Mouse (Mus musculus) gonadal fat pad, adult 2 months (tissue): ENCODE data around the gene H2al1m. TPM values are rescaled to one million over a fixed set of nuclear protein-coding genes. Genes with fewer than 3 reads are reported as not detected.
"Not testable (repeated sequence)": the region's sequence is repeated elsewhere in the genome, so short reads cannot be mapped to it uniquely, and the experiment has no call there.

Source experiments
- DNase-seq: peaks from one replicate; pipeline ENCODE4 v3.0.0-alpha.2; 2012; ENCODE audit warnings: low read depth
- polyA plus RNA-seq: library from polyadenylated mRNA; depleted of rRNA; stranded (reverse); fragments of >200 nt; gene quantifications from 2 replicates; pipeline ENCODE4 v1.2.3, GENCODE M21; 2012; rRNA removed

H2al1m gene
- 0.65 and 1.0 TPM in 2 replicates for polyA plus RNA-seq

DNA sequence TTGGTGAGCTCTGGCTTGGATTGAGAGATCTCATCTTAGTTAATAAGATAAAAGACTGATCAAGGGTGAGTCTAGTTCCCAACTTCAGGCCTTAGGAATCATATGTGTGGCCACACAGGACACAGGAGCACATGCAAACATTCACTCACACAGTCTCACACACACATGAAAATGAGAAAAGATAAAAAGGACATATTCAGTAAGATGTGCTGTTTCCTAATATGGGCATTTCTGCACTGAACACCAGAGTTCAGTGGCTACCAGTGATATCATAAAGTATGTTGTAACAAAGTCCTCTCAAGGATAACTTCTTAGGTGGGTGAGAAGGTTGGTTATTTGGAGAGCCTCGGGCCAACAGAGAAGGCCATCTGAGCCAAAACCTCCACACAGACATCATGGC, at the start of gene H2al1m:
H2al1m (plus strand) TSS at position 301 of the 400 bp plus-strand sequence.
- DNase-seq, result not testable (repeated sequence)

DNA sequence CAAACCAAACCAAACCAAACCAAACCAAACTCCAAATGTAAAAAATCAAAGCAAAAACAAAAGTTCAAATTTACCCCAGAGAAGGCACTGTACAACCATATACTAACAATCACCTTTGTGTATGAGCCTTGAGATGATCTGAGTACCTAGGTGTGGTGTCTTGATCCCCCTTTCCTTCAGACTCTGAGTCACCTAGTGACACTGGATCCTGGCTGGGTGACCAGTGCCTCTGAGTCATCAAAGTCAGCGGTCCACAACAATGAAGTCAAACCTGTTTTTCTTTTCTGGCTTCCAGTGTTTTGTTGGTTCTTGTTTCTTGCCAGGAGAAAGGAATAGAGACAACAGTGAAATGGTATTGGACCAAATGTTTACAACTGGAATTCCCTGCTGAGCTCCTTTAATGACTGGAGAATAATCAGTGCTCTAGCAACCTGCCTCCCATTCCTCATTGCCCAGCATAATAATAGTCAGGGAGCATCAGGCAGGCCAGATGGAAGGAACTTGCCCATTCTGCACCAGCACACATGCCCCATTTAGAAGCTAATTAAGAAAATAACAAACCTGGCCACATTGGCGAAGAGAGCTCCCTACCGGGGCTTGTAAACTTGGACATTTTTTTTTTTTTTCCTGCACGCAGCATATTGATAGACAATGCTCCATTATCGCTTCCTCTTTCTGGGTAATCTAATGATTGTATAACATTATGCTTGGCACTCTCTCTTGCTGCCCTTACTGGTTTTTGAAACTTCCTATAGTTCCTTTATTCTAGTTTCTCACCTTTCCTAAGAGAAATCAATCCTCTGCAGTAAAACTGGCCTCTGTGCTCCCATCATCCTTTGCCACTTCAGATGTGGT, 42.6 kb upstream of the H2al1m start:
- no peak for DNase-seq

DNA sequence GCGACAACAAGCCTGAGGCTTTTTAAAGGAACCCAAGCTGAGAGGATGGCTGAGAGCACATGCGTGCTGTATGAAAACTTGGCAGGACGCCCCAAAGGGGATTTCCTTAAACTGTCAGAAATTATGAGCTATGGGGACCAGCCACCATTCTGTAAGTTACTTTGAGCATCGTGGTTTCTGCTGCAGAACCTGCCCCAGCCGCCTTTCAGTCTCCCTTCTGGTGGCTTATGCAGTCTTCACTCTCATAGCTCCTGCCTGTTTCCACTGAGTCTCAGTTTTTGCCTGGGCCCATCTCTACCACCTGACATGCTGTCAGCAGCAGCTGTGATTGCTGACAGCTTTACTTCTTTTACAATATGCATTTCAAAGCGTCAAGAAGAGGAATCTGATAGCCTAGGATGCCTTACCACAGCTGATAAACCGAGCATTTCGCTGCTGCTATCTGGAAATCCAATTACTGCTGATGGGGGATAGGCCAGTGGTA, 40.1 kb upstream of the H2al1m start:
- DNase-seq, result no peak

DNA sequence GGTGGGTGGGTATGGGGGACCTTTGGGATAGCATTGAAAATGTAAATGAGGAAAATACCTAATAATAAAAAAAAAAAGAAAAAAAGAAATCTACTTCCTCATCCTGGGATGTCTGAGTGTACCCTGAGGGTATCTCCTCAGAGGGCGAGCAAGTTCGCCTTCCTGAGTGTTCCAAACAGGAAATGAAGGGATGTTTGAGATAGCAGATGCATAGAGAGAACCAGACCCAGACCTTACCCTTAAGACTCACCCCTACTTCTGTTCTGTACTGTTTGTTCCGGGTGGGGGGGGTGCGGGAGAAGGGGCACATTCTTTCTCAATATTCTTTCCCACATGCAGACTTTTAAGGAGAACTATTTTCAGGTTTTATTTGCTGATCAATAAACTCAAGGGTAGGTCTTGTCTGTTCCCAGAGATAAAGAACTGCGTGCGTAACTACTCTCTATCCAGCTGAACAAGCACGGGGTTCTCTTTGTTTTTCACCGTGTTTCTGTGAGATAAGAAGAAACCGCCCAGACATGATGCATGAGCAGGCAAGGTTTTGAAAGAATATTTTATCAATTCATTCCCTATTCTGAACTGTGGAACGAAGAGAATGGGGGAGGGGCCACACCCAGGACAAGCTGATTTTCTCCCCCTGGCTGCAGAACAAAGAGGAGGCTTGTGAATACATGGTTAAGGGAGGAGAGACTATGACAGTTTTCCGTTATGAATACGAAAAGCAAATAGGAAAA, 38.8 kb upstream of the H2al1m start:
- no peak for DNase-seq

DNA sequence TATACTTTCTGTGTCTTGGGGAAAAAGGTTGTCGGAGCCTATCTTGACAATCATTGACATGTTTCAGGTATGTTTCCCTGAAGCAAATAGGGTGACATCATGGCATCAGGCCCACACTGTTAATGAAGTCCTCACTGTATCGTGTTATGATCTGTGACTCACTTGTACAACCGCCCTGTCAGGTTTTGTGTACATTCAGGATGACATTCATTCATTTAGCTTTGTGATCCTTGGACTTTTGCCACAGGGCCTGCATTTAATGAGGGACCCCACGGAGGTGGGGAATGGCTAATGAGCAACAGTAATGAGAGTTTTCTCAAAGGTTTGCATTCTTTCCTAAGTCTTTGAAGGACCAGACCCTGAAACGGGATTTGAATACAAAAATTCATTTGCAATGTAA, 34.7 kb upstream of the H2al1m start:
- DNase-seq, result no peak

DNA sequence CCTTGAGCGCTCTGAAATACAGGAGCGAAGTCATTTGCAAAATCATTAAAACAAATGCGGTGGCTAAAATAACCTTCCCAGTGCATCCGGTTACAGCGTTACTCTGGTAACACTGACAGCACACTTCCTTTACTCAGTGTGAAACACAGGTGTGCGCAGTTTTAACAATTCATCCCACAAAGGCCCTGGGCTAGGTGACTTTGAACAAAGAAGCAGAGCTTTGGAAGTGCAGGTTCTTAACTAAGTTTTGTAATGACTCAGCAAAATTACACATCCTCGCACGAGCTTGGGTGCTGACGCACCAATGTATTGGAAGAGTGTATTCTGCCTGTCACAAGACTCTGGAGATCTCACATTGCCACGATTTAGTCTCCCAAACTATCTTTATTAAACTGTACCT, 29.6 kb upstream of the H2al1m start:
- DNase-seq, result no peak

DNA sequence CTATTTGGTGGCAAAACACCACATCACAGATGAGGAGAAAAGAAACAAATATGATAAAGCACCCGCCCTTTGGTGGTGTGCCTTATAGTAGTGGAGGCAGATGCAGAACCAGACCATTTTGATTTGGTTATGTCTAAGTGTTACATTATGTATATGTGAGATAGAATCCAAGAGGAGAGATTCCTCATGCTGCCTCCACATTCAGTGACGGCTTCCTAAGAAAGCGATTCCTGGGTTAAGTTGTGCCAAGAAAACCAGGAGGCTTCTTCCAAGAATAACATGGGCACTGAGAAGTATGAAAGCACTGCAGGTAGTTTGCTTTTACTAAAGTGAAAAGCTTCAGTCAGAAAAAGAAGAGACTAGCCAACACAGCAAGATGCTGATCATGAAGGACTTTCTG, 28.7 kb upstream of the H2al1m start:
- DNase-seq, result no peak

DNA sequence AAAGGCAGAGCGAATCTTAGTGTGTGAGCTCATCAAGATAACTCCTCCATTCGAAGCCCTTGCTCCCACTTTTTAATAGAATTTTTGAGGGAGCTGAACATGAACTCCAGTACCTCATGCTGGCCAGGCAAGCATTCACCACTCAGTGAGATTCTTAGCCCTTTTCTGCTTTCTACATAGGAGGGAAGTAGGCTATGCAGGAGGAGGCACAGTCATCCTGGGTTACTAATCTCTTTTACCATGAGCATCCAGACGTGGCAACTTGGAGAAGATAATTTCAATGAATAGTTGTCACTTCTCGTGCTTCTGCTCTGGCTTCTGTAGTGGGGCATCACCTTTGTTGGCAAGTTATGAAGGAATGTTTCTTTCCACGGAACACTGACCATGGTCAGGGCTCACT, 26.8 kb upstream of the H2al1m start, which contains the start of gene Gm14862:
Gm14862 (minus strand) TSS at position 134 of the 400 bp plus-strand sequence.
- no peak for DNase-seq

DNA sequence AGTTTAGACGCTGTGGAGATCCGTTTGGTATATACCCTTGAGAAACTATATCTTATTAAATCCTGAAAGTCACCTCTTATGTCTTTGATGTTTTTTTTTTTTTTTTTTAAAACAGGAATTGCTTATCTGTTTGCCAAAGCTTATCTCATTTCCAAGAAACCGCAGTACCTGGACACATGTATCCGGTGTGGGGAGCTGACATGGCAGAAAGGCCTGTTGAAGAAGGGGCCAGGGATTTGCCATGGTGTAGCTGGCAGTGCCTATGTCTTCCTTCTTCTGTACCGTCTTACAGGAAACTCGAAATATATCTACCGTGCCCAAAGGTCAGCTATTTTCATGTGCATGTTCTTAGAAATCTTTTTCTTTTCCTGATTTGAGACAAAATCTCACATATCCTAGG, 25.7 kb upstream of the H2al1m start:
- DNase-seq, result no peak

DNA sequence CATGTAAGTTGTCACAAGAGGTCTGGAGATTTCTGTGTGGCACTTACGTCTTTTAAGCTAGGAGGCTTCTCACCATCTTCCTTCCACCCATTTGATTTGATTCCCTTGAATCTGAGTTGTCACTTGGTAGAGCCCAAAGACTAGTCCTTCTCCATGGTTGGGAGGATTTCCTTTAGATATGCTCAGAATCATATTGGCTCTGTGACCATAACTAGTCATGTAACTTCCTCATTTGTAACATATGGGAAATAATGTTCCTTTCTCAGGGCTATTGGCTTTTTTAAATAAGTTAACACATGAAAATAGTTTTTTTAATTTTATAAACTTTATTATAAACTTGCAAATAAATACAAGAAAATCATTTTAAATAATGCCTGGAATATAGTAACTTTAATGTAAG, 24.3 kb upstream of the H2al1m start:
- no peak for DNase-seq

DNA sequence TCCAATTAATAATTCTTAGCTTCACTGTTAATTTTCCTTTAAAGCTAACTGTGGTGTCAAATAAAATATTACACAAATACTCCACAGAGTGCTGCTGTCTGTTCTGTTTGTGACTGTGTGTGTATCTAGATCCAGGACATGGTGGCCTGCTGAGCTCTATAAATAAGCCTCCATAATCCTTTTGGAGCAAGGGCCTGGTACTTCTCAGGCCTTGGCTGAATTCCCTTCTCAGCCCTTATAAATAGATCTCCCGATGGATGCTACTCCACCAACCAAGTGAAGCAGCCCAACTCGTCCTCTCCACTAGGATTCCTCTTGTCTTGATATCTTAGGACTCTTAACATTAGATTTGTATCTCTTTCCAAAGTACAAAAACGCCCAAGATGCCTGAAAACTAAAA, 12.5 kb upstream of the H2al1m start:
- DNase-seq, result no peak

DNA sequence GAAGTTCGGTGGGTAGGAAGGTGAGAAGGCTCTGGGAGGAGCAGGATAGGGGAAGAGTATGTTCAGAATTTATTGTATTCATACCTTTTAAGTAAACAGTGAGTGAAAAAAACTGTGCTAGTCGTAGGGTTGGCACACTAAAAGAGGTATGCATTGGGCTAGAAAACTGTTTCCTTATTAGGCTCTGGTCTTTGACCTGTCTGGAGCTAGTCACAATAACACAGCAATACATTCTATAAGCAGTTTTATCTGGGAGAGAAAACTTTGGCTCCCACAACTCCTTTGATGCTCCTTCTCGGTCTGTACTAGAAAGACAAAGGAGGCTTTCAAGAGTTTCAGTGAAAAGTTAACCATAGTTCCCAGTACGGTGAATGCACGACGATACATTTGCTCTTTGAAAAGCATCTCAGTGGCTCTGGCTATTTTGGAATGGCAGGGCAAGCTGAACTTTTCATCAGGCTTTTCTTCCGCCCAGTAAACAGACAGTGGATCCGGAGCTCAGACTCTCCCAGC, 11.6 kb upstream of the H2al1m start:
- DNase-seq, result no peak

DNA sequence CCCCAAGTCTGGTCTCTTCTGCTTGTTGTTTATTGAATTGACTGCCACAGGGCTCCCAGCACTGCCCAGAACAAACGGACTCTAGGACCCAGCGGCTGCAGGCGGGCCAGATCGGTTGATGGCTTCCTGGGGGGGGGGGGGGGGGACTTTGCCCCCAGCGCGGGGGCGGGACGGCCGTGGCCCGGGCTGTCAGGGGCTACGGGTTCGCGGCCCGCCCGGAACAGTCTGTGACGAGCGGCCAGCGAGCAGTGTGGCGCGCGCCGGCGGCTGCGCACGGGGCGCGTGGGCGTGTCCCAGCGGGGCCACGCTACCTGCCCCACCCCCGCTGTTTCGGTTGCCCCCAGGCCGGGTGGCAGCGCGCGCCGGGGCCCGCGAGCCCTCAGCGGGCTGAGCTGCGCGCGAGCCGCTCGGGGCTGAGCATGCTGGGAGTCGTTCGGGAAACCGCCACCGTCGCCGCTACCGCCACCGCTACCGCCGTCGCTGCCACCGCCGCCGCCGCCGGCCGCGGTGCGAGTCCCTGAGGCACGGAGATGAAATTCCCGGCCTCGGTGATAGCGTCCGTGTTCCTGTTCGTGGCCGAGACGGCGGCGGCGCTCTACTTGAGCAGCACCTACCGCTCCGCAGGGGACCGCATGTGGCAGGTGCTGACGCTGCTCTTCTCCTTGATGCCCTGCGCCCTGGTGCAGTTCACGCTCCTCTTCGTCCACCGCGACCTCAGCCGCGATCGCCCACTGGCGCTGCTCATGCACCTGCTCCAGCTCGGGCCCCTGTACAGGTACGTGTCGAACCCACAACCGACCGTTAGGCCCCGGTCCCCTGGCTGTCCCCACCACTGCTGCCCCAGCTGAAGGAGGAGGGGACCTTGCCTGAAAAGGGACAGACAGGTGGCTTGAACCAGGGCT, 10.9 kb upstream of the H2al1m start, which contains the start of gene Xk:
Xk (plus strand) TSS at position 297 of the 902 bp plus-strand sequence.
- DNase-seq, result no peak

DNA sequence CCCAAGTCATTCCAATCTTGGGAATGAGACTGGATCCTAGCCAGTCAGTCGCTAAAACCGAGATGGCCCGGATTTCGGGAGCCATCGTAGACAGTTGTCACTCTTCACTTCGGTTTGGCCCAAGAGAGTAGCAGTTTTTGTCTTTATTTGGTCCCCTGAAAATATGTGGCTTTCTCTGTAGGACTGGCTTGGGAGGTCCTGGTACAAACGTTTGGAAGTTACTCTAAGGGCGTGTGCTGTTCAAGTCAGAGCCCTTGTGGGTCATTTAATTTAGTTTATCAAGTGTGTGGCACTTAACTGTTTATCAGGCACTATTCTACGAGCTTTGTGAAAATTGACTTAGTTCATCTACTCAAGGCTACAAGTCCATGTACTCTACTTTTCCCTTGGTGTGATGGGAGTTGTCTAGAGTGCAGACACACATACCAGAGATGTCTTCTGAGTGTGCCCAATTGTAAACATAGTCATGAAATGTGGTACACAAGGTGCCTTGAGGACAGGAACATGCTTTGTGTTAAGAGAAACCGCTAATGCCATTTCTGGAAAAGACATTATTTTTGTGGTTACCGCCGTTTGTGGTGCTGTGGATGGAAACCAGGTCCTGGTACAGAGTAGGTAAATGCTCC, 10.1 kb upstream of the H2al1m start:
- no peak for DNase-seq

DNA sequence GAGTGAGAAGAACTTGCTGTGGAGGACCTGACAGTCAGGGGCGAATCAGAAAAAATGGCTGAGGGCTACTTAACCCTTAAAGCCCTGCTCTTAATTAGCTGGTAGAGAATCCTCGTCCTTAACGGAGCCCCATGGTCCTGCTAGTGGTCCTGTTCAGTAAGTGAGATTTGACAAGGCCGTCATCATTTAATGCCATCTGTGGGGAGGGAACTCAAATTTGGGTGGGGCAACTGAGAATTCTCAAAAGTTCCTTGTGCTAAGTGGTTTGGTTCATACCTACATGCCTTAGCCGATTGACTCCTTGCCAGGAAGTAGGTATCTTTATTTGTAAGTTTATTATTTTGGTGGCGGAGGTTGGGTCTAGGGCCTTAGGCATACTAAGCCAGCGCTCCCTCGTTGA, 9.2 kb upstream of the H2al1m start:
- DNase-seq, result no peak

DNA sequence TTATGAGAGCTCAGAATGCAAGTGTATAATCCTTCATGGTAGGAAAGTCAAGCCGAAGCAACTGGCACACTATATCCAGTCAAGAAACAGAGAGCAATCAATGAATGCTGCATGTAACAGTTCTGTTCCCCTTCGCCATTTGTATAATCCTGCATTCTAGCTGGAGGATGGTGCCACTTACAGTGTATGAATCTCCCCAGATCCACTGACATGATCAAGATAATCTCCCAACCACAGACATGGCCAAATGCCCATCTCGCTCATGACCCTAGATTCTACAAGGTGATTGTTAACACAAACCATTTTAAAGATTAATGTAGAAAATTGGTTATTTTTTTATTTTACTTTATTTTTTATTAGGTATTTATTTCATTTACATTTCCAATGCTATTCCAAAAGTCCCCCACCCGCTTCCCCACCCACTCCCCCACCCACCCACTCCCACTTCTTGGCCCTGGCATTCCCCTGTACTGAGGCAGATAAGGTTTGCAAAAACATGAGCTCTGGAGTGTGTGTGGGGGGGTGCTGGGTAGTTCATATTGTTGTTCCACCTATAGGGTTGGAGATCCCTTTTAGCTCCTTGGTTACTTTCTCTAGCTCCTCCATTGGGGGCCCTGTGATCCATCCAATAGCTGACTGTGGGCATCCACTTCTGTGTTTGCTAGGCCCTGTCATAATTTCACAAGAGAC, 9.7 kb downstream of the H2al1m start:
- not testable (repeated sequence) for DNase-seq

DNA sequence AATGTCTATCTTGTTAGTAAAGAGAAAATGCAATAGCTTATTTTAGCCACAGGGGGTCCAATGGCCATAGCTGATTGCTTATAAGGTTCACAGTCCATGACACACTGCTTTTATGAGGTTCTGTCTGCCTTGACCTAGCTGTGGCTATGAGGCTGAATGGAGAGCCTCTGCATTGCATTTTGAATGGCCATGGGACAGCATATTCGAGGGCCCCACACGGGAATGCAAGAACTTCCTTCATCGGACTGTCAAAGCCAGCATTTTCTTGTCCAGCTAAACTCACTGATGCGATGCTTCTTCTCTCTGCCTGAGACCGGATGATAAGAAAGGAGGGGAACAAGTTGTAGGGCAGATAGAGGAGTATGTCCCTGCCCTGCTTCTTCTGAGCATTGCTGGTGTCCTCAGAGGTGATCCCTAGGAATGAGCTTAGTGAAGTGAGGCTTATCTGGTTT, 14.9 kb downstream of the H2al1m start:
- no peak for DNase-seq

DNA sequence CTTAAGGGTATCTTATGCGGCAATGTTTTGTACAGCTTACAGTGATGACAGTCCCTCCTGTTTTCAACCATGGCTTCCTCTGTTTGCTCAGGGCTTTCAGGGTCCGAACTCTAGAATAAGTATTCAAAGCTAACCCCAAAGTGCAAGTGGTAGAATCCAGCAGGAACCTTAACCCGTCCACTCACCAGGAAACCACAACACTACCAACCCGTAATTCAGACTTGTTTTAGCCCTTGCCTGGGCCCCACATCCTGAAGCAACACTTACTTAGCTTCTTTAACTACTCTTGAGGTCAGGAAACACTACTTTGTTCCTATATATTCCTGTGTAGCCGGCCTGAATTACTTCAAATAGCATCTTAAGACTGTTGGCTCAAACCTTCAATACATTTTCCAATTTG, 19.2 kb downstream of the H2al1m start:
- DNase-seq, result no peak

DNA sequence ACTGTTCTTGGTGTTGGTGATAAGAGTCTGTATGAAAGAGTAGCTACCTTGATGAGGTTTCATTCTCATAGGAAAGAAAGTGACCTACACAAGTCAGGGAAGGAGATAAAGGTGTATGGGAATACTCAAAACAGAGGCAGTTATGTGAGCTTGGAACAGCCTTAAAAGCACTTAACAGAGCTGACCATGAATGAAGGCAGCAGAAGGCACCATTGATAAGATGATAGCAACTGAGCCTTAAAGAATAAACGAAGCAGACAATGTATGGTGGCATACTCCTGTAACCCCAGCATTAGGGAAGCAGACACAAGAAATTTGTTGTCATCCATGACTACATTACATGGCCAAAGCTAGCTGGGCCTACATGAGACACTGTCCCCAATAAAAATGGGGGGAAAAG, 19.9 kb downstream of the H2al1m start:
- no peak for DNase-seq

DNA sequence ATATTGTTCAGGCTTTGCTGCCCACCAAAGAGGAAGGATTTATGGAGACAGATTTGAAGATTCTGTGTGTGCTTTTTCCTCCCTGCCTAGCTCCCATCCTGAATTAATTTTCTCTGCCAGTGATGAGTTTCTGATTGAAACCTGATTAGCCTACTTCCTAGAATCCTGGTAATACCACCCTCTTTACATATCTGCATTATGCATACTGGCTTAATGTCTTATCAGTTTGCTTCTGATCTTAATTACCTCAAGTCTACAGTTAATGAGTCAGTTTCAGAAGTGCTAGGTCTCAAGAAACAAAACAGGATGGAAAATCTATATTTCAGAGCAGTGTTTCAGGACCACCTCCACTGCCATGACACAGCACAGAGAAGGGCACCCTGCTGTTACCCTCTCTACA, 32.9 kb downstream of the H2al1m start:
- DNase-seq, result not testable (repeated sequence)
